Mouse (Mus musculus) regulatory T cell (primary cell): ENCODE data around the gene Gm498.

Source experiments
- in situ Hi-C: fragments of 300-600 bp; cut with MboI, MseI; formaldehyde crosslinking; loops from one replicate; pipeline ENCODE4 v1.15.1; 2025; ENCODE audit warnings: high pct_unique_total_duplicates

Gene Gm498

DNA sequence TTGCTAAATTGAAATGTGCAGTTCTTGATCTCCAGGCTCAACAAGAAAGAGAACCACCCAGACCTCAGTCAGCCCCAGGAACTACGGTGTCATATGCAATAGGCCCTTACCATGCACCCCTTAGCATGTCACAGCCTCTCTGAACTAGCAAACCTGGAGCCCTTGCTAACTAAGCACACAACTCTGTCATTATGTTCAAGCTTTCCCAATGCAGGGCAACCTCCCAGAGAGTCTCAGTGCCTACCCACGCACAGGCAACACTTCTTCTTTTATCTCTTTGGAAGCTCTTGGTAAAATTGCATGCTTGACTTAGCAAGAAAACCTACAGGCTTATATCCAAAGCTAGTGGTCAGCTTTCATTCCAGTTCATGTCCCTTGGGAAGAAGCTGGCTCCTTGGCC, 24.5 kb downstream of the Gm498 start:
- in situ Hi-C loops, result no loop called here

DNA sequence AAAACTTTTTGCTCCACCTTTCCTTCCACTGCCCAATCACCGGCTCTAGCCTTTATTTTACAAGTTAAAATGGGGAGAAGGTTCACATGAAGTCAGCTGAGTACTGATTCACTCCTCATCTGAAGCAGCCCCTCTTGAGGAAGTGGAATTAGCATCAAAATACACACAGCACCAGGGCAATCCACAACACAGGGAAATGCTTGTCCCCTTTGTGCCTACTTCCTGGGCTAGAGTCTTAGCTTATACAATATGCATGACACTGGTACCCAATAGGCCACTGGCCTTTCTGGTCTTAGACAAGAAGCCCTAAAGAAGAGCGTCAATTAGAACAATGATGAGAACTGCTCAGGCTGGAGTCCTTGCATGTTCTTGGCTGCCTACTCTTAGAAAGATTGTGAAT, 25.7 kb downstream of the Gm498 start:
- in situ Hi-C loops, result no loop called here

DNA sequence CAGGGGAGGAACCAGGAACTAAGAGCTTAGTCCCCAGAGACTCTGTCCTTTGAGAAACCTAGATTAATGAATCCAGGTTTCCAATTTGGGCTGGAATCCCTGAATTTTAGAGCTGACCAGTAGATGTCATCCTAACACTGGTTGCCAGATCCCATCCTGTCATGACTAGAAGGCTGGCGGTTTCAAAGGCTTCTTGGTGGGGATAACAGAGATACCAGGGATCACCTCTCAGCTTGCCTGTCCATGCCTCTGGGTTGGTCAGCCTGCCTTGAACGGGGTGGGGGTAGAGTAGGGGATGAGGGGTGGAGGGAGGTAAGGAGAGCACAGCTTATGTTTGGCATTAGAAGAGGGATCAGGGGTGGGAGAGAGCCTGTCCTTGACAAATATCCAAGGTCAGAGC, 34.0 kb downstream of the Gm498 start:
- in situ Hi-C loops, result loop anchor here (10.0 kb wide), 1 partner anchor 86 kb away; no protein-coding TSS in a partner anchor

DNA sequence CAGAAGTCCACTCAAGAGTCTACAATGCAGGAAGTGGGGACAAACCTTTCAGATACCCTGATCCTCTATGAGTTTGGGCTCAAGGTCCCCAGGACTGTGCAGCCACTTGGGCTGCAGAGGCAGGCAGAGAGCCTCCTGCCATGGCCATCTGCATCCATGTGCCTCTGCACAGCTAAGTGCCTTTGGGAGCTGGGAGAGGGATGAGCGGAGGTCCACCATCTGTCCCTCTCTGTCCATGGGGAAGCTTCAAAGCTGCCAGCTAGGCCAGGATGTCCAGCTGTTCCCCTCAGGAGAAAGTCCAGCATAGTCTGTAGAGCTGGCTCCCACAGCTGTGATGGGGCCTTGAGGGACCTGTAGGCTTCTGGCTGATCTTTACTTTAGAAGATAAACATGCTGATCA, 38.5 kb downstream of the Gm498 start:
- in situ Hi-C loops, result loop anchor here (5.0 to 10.0 kb wide), 2 partner anchors 73 to 90 kb away; no protein-coding TSS in a partner anchor

DNA sequence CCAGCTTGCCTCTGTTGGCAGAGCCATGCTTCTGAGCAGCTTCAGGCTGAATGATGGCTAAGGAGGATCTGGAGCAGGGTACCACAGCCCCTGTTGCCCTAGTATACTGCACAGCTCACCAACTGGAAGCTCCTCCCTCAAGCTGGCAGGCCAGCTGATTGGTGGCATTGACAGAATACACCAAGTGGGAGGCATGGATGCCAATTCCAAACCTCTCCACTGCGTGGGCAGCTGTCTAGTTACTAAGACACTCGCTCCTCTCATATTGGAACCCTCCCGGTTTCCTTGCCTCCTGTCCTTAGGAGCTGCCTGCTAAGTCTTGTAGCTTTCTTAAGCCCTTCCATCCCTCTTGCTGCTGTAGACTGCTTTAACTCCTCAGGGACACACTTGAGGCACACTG, 39.0 kb downstream of the Gm498 start:
- in situ Hi-C loops, result loop anchor here (5.0 to 10.0 kb wide), 2 partner anchors 73 to 91 kb away; no protein-coding TSS in a partner anchor

GRCm38 (mm10) chr7:143913611-143914010, 47.0 kb downstream of the Gm498 start:
- in situ Hi-C loops, result no loop called here

DNA sequence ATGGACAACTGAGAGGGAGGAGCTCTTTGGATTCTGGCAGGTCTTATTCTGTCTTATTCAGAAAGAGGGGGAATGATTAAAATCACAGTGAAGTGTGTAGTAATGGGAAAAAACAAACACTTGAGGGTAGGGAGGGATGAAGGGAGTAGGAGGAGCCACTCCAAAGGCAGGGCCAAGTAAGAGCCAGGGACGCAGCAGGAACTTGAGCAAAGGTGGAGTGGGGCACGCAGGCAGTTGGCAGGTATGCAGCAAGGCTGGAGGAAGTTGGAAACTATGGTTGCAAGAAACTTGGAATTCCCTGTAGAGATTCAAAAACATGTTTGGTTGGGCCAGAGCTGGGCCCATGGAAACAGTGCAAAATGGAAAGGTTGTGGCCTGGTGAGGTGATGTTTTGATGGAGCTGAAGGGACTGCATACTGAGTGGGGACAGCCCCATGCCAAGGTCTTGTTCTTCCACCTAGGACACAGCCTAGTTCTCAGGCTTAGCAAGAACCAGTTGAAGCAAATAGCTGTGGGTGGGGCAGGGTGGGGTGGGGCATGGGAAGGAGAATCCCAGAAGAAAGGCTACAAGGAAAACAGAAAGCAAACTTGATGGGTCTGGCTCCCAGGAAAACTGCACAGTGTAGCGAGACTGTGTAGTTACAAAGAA, 52.5 kb downstream of the Gm498 start:
- in situ Hi-C loops, result no loop called here

DNA sequence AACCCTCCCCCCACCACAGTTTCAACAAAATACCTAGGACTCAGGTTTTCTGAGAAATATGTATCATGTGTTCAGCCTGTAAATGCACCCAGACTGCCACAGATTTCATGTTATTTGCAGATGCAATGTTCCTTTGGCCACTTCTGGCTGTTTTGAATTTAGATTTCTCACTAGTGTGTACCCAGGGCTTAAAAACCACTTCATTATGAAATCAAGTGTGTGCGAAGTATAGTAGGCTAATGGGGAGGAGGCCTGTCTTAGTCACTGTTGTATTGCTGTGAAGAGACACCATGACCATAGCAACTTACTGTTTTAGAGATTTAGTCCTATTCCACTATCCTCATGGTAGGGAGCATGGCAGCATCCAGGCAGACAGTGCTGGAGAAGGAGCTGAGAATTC, 63.3 kb downstream of the Gm498 start:
- in situ Hi-C loops, result no loop called here

GRCm38 (mm10) chr7:143938647-143939046, 72.0 kb downstream of the Gm498 start:
- in situ Hi-C loops, result no loop called here

GRCm38 (mm10) chr7:143939476-143939875, 72.8 kb downstream of the Gm498 start:
- in situ Hi-C loops, result no loop called here

- in situ Hi-C loops, result no loop called here
Measured at GRCm38 (mm10) chr7:143942941-143943691, 76.5 kb downstream of the Gm498 start.

DNA sequence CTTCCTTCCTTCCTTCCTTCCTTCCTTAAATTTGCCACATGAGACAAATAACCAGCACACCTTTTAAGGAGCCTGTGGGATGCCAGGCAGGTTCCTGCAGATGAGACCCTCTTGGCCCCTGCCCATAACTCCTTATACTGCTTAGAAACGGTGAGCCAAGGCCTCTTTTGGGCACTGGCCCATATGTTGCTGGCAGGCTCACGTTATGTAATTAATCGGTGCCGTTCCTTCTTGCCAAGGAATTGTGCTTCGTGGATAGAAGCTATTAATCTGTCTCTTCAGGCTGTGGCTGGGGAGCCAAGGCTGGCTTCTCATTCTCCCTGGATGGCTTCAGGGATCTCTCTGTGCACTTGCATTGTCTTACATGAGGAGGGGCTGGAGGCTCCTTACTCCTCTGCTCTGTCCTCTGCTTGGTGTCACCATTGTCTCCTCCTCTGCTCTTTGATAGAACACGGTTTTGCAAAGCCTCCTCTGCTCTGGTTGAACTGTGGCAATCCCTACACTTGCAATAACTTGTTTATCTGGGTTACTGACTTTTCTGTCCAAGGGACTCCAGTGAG, 77.9 kb downstream of the Gm498 start:
- in situ Hi-C loops, result no loop called here
